Mouse (Mus musculus) stomach, postnatal 0 days (tissue): ENCODE measurements around the gene Unc5b.

Experiments
- CTCF ChIP-seq: IDR thresholded peaks from 2 replicates; pipeline ENCODE4 v1.5.1; 2016; ENCODE audit warnings: antibody characterized with exemption, low read depth, mild to moderate bottlenecking, moderate library complexity
- EP300 ChIP-seq: optimal IDR thresholded peaks from 2 replicates; pipeline ENCODE3; 2016; ENCODE audit warnings: antibody characterized with exemption

GRCm38 (mm10) chr10:60815059-60815458 lies 16.3 kb downstream of the Unc5b start:
- TF ChIP-seq EP300 (no peak), CTCF (no peak)
